Mouse (Mus musculus) right cerebral cortex, postnatal 25 days (tissue): ENCODE results near the gene Foxk1.
A peak's percentile ranks its signal among the peaks of the same experiment; 100 is the strongest.

Source experiments
- DNase-seq: peaks from one replicate; pipeline ENCODE4 v3.0.0; 2022

Gene Foxk1

DNA sequence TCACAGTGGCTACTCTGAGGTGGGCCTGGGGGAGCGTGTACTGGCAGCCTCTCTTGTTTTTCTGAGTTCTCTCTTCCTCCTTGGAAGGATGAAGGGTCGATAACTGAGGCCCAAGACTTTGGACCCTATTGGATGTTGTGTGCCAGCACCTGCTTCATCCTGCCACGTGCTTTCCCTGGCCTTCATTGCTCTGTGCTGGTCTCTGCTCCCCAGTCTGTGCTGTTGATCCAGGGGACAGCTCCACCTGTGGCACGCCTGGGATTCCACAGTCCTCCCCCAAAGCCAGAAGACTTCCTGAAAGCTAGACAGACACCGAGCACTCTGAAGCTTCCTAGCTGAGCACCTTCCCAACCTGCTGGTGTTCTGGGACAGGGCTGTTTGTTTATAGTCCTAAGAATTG is 20.6 kb downstream of the Foxk1 start:
- no peak for DNase-seq

DNA sequence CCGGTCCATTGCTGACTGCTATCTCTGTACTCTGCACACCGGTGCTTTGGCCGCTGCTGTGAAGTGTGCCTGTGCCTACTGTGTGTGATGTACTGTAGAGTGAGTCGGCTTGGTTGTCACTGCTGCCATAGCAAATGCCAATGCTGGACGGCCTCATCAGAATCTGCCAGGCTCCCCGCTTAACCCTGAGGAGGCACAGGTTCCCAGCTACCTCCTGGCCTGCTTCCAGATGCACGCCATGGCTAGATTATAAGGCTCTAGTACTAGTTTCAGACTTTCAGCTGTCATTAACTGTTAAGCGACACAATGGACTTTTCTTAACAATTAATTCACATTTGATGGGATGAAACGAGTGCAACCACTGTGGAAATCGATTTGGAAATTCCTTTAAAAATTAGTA is 21.8 kb downstream of the Foxk1 start:
- no peak for DNase-seq

DNA sequence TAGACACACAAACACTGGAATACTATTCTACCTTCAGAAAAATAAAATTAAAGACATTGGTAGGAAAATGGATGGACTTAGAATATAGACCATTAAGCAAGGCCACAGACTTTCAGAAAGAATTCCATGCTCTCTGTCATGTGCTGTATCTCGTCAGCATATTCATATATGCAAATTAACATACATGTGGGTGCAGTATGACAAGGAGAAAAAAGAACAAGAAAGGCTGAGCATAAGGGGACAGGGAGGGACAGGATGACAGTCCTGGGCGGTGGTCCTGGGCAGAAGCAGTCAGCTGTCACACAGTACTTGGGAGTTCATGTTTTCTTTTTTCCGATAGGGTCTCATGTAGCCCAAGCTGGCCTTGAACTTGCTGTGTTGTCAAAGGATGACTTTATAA is 22.4 kb downstream of the Foxk1 start:
- DNase-seq: no peak

DNA sequence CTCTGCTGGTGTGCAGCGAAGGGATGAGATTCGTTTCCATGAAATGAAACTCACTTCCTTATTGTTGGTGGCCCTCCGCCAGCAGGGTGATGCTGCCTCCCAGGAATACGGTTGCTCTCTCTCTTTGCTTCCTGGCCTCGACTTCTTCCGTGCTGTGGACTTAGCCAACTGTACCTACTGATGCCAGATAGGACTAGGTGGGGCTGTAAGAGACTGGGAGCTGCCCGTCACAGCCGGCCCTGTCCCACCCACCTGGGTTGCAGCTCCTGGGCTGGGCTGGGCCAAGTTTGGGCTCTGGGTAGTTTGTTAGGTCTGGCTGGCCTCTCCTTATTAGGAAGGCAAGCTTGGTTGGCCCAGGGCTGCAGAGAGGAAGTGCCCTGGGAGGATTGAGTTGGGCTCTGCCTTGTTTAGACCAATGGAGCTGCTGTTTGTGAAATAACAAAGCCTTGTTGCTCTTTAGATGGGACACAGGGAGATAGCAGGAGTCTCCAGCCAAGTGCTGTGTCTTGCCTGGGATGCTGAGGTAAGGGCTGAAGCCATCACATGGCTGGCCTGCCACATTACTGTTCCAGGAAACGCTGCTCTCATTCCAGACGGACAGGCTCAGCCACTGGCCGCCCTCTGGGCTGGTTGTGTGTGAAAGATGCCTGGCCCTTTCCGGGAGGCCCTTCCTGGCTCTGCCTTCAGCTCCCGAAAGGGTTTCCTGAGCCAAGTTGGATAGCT is 23.5 kb downstream of the Foxk1 start:
- DNase-seq: peak; percentile 24

DNA sequence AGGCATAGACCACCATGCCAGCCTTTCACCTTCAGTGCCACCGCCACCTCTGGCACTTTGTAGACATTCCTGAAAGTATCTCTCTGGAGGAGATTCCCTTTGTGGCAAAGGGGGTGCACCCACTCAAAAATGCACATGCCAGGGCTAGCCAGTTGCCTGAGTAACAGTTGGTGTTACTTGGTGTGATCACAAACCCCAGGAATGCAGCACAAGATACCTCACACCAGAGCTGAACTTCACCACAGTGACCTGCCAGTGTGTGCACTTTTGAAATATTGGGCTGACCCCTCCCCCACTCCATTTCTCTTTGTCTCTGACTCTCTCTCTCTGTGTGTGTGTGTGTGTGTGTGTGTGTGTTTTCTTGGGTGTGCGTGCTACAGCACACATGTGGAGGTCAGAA is 25.2 kb downstream of the Foxk1 start:
- DNase-seq: no peak

DNA sequence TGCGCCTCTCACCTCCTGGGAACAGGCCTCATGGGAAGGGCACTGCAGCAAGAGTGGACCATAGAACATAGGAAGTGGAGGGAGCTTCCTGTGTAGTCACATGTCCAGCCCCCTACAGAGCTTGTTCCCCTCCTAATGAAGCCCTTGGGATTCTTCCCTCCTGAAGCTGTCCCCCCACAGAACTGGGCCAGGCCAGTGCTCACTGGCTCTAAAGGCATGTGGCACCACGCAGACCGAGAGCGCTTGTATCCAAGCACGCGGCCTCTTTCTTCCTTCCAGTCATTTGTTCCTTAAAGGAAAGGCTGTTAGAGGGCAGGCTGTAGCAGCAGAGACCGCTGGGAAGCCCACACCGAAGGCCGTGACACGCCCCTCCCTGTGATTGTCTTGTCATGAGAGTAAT is 26.6 kb downstream of the Foxk1 start:
- no peak for DNase-seq

DNA sequence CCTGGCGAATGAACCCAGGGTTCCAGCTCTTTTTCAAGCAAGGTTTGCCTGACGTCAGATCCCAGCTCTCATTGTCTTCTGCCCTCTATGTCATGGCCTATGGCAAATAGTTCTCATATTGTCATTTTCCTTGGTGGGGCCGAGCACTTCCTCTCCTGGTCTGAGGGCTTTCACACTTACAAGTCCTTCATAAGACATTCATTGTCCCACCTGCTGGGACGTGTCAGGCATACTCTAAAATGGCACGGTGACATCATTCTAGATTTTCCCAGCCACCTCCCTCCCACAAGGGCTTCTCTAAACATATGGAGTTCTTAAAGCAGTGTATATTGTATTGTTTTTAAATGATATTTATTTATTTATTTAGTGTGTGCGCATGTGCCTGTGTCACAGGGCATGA is 27.4 kb downstream of the Foxk1 start:
- DNase-seq: no peak

DNA sequence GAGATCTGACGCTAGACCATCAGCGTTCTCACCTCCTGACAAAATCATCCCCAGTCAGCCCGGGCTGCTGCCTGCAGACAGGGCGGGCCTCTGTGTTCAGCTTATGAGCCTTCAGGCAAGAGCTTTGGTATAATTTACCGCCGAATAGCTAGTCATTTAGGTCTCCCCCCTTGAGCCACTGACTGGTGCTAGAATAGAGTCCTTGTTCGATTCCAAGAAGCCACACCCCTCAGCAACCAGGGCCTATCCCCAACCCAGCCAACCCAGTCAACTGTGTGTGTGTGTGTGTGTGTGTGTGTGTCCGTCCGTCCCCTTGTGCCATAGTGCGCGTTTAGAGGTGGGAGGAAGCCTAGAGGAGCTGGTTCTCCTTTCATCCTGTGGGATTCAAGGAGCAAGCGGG is 29.7 kb downstream of the Foxk1 start:
- DNase-seq: no peak

DNA sequence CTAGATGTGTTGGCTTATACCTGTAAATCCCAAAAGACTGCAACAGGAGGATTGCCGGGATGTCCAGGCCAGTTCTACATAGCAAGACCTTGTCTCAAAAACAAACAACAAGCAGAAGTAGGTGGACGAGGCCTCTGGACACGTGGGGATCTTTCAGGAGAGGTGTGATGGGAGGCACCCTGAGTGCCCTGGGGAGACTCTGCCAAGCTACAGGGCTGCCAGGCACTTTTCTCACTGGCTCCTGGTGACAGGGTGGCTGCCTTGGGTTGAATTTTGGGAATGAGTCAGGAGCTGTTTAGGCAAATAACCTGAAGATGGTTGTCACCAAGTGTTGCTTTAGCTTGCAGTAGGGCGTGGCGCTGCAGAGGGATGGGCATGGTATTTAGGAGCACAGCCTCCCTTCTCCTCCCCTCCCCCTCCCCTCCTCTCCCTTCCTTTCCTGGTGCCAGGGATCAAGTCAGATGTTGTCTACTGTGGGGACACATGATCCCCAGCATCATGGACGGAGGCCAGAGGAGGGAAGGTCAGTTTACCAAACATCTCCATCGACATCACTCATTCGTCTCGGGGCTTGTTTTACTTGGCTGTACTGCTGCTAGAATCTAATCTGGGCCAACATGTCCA is 30.6 kb downstream of the Foxk1 start:
- no peak for DNase-seq

DNA sequence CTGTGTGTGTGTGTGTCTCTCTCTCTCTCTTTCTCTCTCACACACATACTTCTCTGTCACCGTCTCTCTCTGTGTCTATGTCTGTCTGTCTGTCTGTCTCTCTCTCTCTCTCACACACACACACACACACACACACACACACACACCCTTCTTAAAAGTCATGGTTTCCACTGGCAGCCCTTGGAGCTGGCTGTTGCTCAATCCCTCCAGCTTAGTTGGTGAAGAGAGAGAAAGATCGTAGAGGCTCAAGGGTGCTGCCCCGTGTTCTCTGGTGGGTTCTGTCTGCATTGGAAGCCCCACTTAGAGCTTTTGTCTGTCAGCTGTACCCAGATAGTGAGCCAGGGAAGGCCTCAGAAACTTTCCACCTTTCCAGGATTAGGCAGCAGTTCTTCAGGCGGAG is 31.4 kb downstream of the Foxk1 start:
- no peak for DNase-seq

DNA sequence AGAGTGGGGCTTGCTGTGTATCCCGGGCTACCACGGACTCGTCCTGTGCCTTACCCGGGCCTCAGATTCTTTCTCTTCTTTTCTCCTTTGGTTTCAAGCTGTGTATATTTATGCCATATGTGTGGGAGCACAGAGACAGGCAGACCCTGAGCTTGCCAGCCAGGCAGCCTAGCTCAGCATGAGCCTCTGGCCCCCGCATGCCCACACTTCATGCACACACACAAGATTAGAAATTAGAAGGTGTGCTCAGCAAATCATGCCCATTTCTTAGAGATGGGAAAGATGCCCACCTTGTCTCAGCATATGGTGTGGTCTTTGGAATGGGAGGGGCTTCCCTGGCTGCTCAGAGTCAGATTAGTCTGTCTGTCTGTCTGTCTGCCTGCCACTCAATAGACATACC is 32.8 kb downstream of the Foxk1 start:
- DNase-seq: peak; percentile 71

DNA sequence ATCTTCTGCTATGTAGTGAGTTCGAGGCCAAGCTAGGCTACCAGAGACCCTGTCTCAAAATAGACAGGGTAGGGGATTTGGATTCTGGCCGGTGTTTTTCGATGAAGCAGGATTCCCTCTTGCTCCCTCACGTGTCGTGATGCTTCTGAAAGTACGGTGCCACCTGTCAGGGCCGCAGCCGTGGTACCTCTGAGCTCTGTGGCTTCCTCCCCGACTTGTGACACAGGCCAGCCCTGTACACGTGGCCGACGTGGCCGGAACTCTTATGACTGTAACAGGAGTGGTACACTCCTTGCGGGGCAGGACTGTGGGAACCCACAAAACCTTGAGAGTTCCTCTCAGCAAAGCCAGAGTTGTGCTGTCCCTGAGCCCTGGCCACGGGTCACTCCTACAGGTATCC is 34.4 kb downstream of the Foxk1 start:
- no peak for DNase-seq

DNA sequence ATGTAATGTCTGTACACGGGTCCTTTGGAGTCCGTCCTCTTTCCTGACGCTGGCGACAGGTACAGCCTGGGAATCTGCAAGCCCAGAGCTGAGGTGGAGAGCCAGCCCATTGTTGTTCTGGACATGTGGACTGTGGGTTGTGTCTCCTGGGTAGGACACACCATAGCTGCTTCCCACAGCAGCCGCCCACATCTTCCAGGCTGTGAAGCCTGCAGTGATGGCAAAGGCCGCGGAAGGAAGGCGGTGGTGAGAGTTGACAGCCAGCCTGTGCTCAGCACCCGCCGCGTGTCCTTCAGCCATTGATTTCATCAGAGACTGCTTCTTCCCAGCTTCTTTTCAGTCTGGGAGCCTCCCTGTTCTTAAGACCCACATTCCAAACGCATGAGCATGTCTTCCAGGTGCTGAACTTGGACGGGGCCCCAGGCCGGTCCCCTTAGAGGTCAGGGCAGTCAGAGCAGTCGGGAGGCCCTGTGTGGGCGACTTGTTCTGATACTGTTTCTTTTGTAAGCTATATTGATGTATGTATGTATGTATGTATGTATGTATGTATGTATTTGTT is 37.2 kb downstream of the Foxk1 start:
- DNase-seq: peak; percentile 56

DNA sequence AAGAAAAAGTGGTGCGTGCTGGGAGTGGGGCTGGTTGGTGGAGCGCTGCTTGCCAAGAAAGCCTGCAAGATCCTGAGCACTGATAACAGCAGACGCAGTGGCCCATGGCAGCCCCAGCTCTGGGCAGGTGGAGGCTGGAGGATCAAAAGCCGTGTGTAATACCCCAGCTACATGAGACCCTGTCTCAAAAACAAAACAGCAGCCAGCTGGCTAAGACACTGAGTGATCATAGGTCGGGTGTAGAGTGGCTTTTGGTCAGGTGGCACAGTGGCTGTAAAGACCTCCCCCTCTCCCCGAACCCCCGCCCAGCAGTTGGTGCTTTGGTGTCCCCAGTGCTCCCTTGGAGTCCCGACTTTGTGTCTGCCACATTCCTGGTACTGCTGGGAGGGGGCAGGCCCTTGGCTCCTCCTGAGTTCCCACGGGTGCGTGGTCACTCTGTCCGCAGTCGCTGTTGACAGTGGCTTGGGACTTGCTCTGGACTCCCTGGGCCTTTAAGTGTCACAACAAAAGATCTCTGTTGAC is 38.7 kb downstream of the Foxk1 start:
- DNase-seq: no peak

DNA sequence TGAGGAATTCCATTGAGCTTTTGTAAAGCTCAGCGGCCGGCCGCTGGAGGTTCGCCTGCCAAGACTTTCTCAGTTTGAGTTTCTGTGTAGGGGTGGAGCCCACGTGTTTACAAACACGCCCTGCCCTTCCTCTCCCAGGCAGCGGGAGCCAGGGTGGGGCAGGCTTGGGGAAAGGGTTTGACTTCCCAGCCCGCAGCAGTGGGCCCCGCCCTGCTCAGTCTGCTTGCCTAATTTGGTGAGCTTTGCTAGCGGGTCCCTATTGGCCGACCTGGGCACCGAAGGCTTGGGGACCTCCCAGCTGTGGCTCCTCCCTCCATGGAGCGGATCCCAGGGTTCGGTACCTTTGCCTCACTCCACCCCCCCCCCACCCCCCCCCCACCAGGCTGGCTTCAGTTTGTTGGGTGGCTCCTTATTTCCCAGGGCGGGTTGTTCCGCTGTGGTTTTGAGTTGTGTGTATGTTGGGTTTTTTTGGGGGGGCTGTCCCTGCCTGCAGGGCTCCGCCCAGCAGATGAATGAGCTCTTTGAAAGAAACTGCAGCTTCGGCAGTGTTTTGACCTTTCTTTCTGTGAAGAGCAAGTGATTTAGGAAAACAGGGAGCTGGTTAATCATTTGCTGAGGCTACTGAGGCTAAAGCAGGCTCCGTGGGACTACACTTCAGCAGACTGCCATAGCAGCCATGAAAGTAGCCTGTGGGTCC is 39.3 kb downstream of the Foxk1 start:
- peak; percentile 61 for DNase-seq

DNA sequence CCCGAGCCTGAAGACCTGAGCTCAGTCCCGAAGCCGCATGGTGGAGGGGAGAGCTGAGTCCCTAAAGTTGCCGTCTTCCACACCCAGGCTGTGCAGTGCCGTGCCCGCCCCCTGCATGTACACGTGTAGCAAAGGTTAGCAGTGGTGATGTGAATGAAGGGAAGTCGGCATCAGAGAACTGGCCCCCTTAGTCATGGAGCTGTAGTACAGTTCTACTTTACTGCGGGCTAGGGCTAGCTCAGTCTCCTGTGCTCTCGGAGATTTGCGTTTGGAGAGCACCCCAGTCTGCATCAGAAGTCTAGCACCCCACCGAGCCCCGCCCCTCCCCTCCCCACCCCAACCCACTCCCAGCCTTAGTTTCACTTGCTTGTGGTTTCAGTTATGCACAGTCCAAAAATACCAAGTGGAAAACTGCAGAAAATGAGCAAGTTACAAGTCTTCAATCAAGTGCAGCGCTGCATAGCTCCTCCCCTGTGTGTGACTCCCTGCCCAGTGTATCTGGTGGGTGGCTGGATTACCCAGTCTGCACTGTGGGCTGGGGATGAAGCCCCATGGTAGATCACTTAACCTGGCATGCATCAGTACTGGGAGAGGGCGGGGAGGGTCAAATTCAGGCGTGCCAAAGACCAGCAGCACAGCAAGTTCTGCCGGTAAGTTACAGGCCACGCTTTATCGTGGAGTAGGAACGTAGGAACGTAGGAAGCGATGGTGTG is 40.2 kb downstream of the Foxk1 start:
- no peak for DNase-seq

DNA sequence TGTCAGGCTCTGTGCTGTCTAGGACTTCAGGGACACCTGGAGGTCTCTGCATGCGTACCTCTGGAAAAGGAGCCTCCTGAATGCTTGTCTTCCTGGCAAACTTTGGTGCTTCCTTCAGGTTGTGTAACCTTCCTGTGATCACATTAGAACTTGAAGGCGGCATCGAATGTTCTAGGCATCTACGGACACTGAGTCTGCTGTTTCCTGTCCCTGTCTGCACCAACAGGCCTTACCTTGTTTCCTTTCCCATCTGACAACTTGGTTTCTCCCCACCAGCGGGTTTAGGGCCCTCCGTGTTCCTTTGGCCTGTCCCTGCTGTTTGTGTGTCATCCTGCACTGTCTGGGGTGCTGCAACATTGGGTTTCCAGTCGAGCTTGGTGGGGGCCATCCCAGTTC is 40.7 kb downstream of the Foxk1 start:
- DNase-seq: no peak

DNA sequence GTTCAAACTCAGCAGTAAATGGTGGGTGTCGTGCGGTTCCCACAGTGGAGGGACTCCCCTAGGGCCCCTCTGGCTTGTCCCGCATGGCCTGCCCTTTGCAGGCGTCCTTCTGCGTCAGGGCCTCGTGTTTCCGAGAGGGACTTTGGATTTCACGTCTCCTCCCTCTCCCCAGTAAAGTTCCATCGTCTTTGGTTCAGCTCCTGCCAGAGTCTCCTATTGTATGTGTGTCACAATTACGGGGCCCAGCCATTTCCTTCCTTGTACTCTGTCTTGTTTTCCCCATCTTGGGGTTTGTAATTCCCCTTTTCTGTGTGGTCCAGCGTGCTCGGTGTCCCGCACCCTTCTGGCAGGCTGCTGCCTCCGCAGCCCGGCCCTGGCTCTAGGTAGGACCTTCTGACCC is 42.2 kb downstream of the Foxk1 start:
- no peak for DNase-seq

DNA sequence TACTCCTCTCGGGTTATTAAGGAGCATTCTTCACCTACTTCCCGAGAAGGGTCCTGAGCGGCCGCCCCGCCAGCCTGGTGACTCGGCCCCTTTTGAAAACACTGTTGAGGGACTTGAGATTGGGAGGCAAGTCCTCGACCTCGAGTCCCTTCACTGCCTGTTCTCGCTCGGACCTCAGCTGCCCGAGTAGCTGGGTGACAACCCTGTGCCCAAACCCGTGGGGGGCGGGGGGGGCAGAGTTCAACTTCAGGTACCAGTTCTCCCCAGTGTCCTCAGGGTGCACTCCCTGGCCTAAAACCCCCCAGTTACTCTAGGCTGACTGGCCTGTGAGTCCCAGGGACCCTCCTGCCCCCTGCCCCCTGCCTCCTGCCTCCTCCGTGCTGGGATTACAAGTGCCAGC is 42.7 kb downstream of the Foxk1 start:
- DNase-seq: no peak

DNA sequence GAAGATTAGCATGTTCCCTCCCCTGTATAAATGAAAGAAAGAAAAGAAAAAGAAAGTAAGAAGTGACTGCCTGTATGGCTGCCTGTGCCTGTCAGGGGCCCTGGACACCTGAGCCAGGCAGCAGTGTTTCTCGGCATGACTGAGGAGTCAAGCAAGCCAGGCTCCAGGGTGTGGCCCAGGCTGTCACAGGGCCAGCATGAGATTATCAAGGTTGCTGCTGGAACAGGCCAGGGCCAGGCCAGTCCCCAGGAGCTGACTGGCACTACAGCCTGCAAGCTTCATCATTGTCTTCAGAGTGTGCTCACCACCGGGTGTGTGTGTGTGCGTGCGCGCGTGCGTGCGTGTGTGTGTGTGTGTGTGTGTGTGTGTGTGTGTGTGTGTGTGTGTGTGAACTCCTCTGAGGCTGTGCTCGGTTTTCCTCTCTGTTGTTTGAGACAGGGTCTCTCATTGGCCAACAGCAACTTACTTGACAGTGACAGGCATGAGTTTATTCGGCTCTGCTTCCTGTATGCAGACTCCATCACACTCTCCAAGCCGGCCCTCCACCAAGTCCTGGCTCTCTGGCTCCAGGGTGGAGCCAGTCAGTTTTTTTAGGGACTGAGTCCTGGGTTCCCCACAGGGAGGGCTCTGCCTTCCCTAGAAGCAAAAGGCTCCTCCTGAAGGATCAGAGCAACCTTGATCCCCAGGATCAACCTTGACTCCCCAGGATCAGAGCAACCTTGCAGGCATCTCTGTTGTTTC is 43.7 kb downstream of the Foxk1 start:
- no peak for DNase-seq

DNA sequence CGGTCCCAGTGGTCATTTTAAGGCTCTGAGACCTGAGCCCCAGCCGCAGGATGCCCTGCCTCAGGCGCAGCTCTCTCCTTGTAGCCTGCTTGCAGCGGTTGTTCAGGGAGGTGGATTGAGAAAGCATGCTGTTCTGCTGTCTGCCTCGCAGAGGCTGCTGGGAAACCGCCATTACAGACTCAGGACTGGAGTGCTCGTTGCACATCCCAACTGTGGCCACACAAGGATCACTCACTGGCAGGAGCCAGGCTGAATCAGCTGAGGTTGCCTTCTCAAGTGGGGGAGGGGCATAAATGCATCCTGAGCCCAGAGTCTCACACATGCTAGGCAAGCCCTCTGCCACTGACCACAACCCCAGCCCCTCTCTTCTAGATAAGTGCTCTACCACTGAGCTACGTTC is 44.4 kb downstream of the Foxk1 start:
- DNase-seq: no peak

DNA sequence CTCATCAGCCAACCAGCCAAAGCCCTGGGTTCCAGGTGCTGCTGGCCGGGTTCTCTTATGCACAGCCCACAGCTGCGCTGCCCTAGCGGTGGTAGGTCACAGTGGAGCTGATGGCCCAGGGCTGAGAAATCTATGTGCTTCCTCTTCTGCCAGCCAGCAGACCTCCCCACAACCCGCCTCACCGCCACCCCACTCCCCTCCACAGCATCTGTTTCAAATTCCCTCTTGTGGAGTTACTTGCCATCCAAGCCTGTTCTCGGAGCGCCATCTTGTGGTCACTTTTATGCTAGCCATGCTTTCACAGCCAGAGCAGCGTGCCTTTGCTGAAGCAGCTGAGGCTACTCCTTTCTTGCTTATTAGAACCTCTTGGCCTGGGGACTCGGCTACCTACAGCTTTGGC is 46.8 kb downstream of the Foxk1 start:
- peak; percentile 85 for DNase-seq

DNA sequence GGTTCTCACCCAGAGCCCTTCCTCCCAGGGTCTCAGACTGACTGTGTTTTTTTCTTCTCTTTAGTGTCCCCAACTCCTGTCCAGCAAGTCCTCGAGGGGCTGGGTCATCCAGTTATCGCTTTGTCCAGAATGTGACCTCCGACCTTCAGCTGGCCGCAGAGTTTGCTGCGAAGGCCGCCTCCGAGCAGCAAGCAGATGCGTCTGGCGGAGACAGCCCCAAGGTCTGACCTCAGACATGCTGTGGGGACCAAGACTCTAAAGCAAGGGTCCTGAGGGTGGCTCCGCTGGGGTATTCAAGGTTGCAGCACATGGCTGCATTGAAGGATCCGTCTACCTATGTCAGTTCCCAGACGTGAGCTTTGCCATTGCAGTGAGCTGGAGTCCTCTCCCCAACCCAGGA is 47.3 kb downstream of the Foxk1 start:
- DNase-seq: no peak
